Mouse (Mus musculus) ES-Bruce4 (cell line): ENCODE measurements around the gene Tcn2. TPM values are rescaled to one million over a fixed set of nuclear protein-coding genes. Genes with fewer than 3 reads are reported as not detected.

Source experiments
- H3K27ac ChIP-seq: 2 replicates; pipeline ENCODE4 v1.5.1; 2012; ENCODE audit warnings: low read length, inconsistent platforms; ENCODE audit not compliant: insufficient read depth
- H3K27me3 ChIP-seq: 2 replicates; pipeline ENCODE4 v1.6.1; 2012; ENCODE audit warnings: mild to moderate bottlenecking, low read length, inconsistent platforms; ENCODE audit not compliant: control insufficient read depth, poor library complexity, insufficient read depth, severe bottlenecking
- H3K36me3 ChIP-seq: 2 replicates; pipeline ENCODE4 v1.6.1; 2012; ENCODE audit warnings: inconsistent platforms, mild to moderate bottlenecking, low read length, moderate library complexity; ENCODE audit not compliant: control insufficient read depth, poor library complexity, insufficient read depth, severe bottlenecking
- H3K4me1 ChIP-seq: one replicate; pipeline ENCODE4 v1.8.1; 2011; ENCODE audit warnings: low read length; ENCODE audit not compliant: control insufficient read depth, insufficient read depth
- H3K4me3 ChIP-seq: 2 replicates; pipeline ENCODE4 v1.5.1; 2011; ENCODE audit warnings: low read depth, mild to moderate bottlenecking, low read length
- H3K9ac ChIP-seq: 2 replicates; pipeline ENCODE4 v1.6.1; 2012; ENCODE audit warnings: low read depth, mild to moderate bottlenecking, inconsistent platforms; ENCODE audit not compliant: poor library complexity, severe bottlenecking
- H3K9me3 ChIP-seq: replicated peaks from 2 replicates; pipeline ENCODE4 v1.6.1; 2012; ENCODE audit warnings: mild to moderate bottlenecking, low read length, inconsistent platforms; ENCODE audit not compliant: control insufficient read depth, poor library complexity, insufficient read depth, severe bottlenecking
- CTCF ChIP-seq: IDR thresholded peaks from one replicate; pipeline ENCODE4 v1.8.1; 2011; ENCODE audit warnings: low read depth, low read length
- EP300 ChIP-seq: IDR thresholded peaks from 2 replicates; pipeline ENCODE4 v1.6.1; 2011; ENCODE audit warnings: low read depth, low read length; ENCODE audit not compliant: insufficient read depth
- POLR2A ChIP-seq: IDR thresholded peaks from one replicate; pipeline ENCODE4 v1.8.1; 2011; ENCODE audit warnings: low read length; ENCODE audit not compliant: insufficient read depth
- polyA plus RNA-seq: library from polyadenylated mRNA; stranded (reverse); fragments of >200 nt; gene quantifications from 2 replicates; pipeline ENCODE4 v1.2.4, GENCODE M21; 2011; ENCODE audit warnings: low read depth; ENCODE audit not compliant: missing spikeins, insufficient read depth, insufficient read length

Gene Tcn2
- polyA plus RNA-seq, 1 experiment: 45.8 TPM

GRCm38 (mm10) chr11:3904673-3905072, 27.3 kb downstream of the Tcn2 start:
- Histone ChIP-seq H3K27ac (no peak overlapping the region), H3K9ac (no peak overlapping the region), H3K9me3 (no peaks in the 10 kb centered on the region), H3K4me3 (no peak overlapping the region), H3K36me3 (no peaks in the 10 kb centered on the region), H3K4me1 (peaks cover 5% of the 10 kb centered on the region), H3K27me3 (no peaks in the 10 kb centered on the region)
- TF ChIP-seq POLR2A (no peak), CTCF (no peak), EP300 (no peak)

GRCm38 (mm10) chr11:3903046-3903445, 28.9 kb downstream of the Tcn2 start:
- Histone ChIP-seq H3K27ac (no peak overlapping the region), H3K27me3 (no peaks in the 10 kb centered on the region), H3K4me1 (peaks cover 5% of the 10 kb centered on the region), H3K9ac (no peak overlapping the region), H3K9me3 (no peaks in the 10 kb centered on the region), H3K36me3 (0 out of 2 replicates have a peak, but pooled peaks cover 2% of the 10 kb centered on the region), H3K4me3 (no peak overlapping the region)
- no peak for TF ChIP-seq CTCF
- no peak for TF ChIP-seq POLR2A
- no peak for TF ChIP-seq EP300

DNA sequence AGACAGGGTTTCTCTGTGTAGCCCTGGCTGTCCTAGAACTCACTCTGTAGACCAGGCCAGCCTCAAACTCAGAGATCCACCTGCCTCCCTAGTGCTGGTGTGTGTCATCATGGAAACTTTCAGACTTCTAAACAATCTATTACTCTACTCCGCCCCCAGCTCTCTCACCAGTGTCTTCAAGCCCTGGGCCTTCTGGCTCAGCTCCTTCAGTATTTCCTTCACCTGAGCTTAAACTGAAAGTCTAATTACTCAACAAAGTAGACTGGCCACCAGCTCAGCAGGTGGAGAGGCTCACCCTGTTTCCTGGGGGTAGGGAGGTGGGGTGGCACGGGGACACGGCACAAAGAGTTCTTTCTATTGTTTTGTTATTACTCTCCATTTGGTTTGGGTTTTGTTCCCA, 29.4 kb downstream of the Tcn2 start:
- H3K36me3 ChIP-seq: 0 out of 2 replicates have a peak, but pooled peaks cover 2% of the 10 kb centered on the region
- no peaks in the 10 kb centered on the region for H3K27me3 ChIP-seq
- H3K9me3 ChIP-seq: no peaks in the 10 kb centered on the region
- H3K4me1 ChIP-seq: peaks cover 5% of the 10 kb centered on the region
- H3K9ac ChIP-seq: no peak overlapping the region
- no peak overlapping the region for H3K4me3 ChIP-seq
- TF ChIP-seq CTCF: no peak
- TF ChIP-seq POLR2A: no peak
- no peak for TF ChIP-seq EP300
- H3K27ac ChIP-seq: no peak overlapping the region

DNA sequence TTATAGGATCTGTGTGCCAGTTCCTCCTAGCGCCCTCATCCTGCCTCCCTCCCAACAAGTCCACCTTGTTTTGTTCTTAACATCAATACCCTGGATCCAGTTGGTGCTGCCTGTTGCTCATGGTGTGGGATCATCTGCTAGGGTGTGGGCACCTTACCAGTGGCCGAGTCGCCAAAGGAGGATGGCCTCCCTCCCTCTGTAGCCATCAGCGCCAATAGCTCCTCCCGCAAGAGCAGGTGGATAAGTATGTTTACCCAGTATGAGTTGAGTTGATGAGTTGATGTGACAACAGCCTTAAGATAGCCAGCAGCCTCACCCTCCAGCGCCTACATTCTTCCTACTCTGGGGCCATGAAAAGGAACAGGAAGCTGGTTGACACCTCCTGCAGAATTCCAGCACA, 31.7 kb downstream of the Tcn2 start:
- Histone ChIP-seq H3K4me1 (peaks cover 5% of the 10 kb centered on the region), H3K9me3 (no peaks in the 10 kb centered on the region), H3K27me3 (no peaks in the 10 kb centered on the region), H3K4me3 (no peak overlapping the region), H3K36me3 (0 out of 2 replicates have a peak, but pooled peaks cover 2% of the 10 kb centered on the region), H3K27ac (no peak overlapping the region), H3K9ac (no peak overlapping the region)
- no peak for TF ChIP-seq POLR2A

- H3K36me3 ChIP-seq: 0 out of 2 replicates have a peak, but pooled peaks cover 2% of the 10 kb centered on the region
- no peaks in the 10 kb centered on the region for H3K9me3 ChIP-seq
- no peaks in the 10 kb centered on the region for H3K4me1 ChIP-seq
- H3K4me3 ChIP-seq: no peak overlapping the region
- H3K27ac ChIP-seq: no peak overlapping the region
- TF ChIP-seq POLR2A: no peak
- TF ChIP-seq EP300: no peak
- no peak for TF ChIP-seq CTCF
- no peak overlapping the region for H3K9ac ChIP-seq
- H3K27me3 ChIP-seq: no peaks in the 10 kb centered on the region
Measured at GRCm38 (mm10) chr11:3895933-3896332, 36.0 kb downstream of the Tcn2 start.

DNA sequence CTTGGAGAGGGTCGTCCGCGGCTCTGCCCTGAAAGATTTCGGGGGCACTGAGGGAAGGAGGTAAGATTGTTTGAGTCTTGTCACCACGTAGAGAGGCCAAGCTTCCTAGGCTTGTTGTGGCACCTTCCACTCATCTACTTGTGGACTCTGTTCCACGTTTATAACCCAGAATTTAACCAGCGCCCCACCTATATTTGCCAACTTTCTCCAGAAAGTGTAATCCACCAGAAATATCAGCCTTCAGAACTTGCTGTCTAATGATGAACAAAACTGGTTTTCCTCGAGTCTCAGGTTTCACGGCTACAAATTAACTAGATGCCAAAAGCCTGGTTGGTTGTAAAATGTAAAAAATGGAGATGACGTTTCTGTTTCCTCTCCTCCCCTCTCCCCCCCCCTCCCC, 36.5 kb downstream of the Tcn2 start:
- Histone ChIP-seq H3K9ac (peak overlapping the region; percentile 76), H3K27ac (peak overlapping the region; percentile 52; the same call in 1 of the 2 replicates), H3K27me3 (no peaks in the 10 kb centered on the region), H3K4me1 (no peaks in the 10 kb centered on the region), H3K9me3 (no peaks in the 10 kb centered on the region), H3K36me3 (0 out of 2 replicates have a peak, but pooled peaks cover 2% of the 10 kb centered on the region), H3K4me3 (peak overlapping the region; percentile 80)
- TF ChIP-seq EP300 (no peak), CTCF (no peak), POLR2A (no peak)
